Mouse (Mus musculus) cerebellum, adult 2 months (tissue): ENCODE results near the gene Chd1l. TPM values are rescaled to one million over a fixed set of nuclear protein-coding genes. Genes with fewer than 3 reads are reported as not detected.

ENCODE experiments used
- DNase-seq, 2 experiments: peaks; one replicate each; pipeline ENCODE4 v3.0.0; 2021
- H3K27ac ChIP-seq: fragments of 200-500 bp; 2 replicates; pipeline ENCODE4 v1.5.1; 2012; ENCODE audit warnings: low read length, control low read depth, inconsistent platforms; ENCODE audit not compliant: insufficient read depth
- H3K27me3 ChIP-seq: fragments of 200-500 bp; 2 replicates; pipeline ENCODE4 v1.6.1; 2012; ENCODE audit warnings: inconsistent platforms, mild to moderate bottlenecking, low read length, moderate library complexity; ENCODE audit not compliant: control insufficient read depth, insufficient read depth
- H3K4me1 ChIP-seq: fragments of 200-500 bp; 2 replicates; pipeline ENCODE4 v1.6.1; 2011; ENCODE audit warnings: low read length; ENCODE audit not compliant: control insufficient read depth, insufficient read depth
- H3K4me3 ChIP-seq: fragments of 200-500 bp; replicated peaks from 2 replicates; pipeline ENCODE3; 2011; ENCODE audit warnings: mild to moderate bottlenecking, low read depth, low read length, control low read depth; ENCODE audit not compliant: insufficient read depth
- CTCF ChIP-seq: fragments of 200-500 bp; IDR thresholded peaks from 2 replicates; pipeline ENCODE4 v1.5.1; 2011; ENCODE audit warnings: low read depth, mild to moderate bottlenecking, control low read depth, low read length, moderate library complexity, borderline replicate concordance; ENCODE audit not compliant: insufficient read depth
- POLR2A ChIP-seq: fragments of 200-500 bp; IDR thresholded peaks from 2 replicates; pipeline ENCODE4 v1.6.1; 2011; ENCODE audit warnings: low read length, control low read depth, borderline replicate concordance; ENCODE audit not compliant: insufficient read depth
- WGBS: fragments of 180-500 bp; shearing (Covaris S2); methylation state at CpG from one replicate; pipeline ENCODE4 v1.1.7; 2018; 5-methylcytosine and 5-hydroxymethylcytosine counted together
- polyA plus RNA-seq: library from polyadenylated mRNA; depleted of rRNA; stranded (reverse); fragments of >200 nt; gene quantifications from 2 replicates; pipeline ENCODE4 v1.2.3, GENCODE M21; 2012

Chd1l gene
- polyA plus RNA-seq, 1 experiment, result 7.6 TPM

- no peak for DNase-seq
- WGBS, result 75% methylated on average over 6 of the region's 6 CpGs
- Histone ChIP-seq H3K4me3 (no peak overlapping the region), H3K27me3 (no peaks in the 10 kb centered on the region), H3K27ac (no peak overlapping the region), H3K4me1 (no peaks in the 10 kb centered on the region)
- TF ChIP-seq POLR2A (no peak), CTCF (no peak)
These were observed 39.5 kb upstream of the Chd1l start for GRCm38 (mm10) chr3:97649469-97649868.

- Histone ChIP-seq H3K4me1 (no peaks in the 10 kb centered on the region), H3K27me3 (no peaks in the 10 kb centered on the region), H3K27ac (no peak overlapping the region), H3K4me3 (no peak overlapping the region)
- TF ChIP-seq POLR2A (no peak), CTCF (no peak)
- no peak for DNase-seq
- WGBS, result 77% methylated on average over 3 of the region's 3 CpGs
These were observed 39.0 kb upstream of the Chd1l start for GRCm38 (mm10) chr3:97649022-97649421.

GRCm38 (mm10) chr3:97648518-97648917, 38.5 kb upstream of the Chd1l start:
- Histone ChIP-seq H3K4me1 (no peaks in the 10 kb centered on the region), H3K27ac (no peak overlapping the region), H3K27me3 (no peaks in the 10 kb centered on the region), H3K4me3 (no peak overlapping the region)
- DNase-seq, result no peak
- no peak for TF ChIP-seq POLR2A
- no peak for TF ChIP-seq CTCF
- 28% methylated on average over 1 of the region's 1 CpGs for WGBS

- no peak for TF ChIP-seq CTCF
- no peak for TF ChIP-seq POLR2A
- DNase-seq, result no peak
- Histone ChIP-seq H3K27ac (no peak overlapping the region), H3K27me3 (no peaks in the 10 kb centered on the region), H3K4me1 (no peaks in the 10 kb centered on the region), H3K4me3 (no peak overlapping the region)
- WGBS, result 89% methylated on average over 9 of the region's 9 CpGs
These were observed 32.0 kb upstream of the Chd1l start for GRCm38 (mm10) chr3:97642001-97642400.

GRCm38 (mm10) chr3:97641396-97641795, 31.4 kb upstream of the Chd1l start:
- TF ChIP-seq CTCF, result no peak
- Histone ChIP-seq H3K27ac (no peak overlapping the region), H3K27me3 (no peaks in the 10 kb centered on the region), H3K4me3 (no peak overlapping the region), H3K4me1 (no peaks in the 10 kb centered on the region)
- WGBS, result 83% methylated on average over 4 of the region's 4 CpGs
- DNase-seq, result no peak

- Histone ChIP-seq H3K4me1 (no peaks in the 10 kb centered on the region), H3K27ac (no peak overlapping the region), H3K4me3 (no peak overlapping the region), H3K27me3 (no peaks in the 10 kb centered on the region)
- no peak for DNase-seq
- WGBS, result 43% methylated on average over 3 of the region's 3 CpGs
- TF ChIP-seq POLR2A (no peak), CTCF (no peak)
These were observed 24.3 kb upstream of the Chd1l start for GRCm38 (mm10) chr3:97634288-97634761.

- H3K4me1 ChIP-seq, result no peaks in the 10 kb centered on the region
- WGBS, result 84% methylated on average over 4 of the region's 4 CpGs
- H3K27me3 ChIP-seq, result no peaks in the 10 kb centered on the region
- TF ChIP-seq CTCF (no peak), POLR2A (no peak)
- no peak overlapping the region for H3K4me3 ChIP-seq
- DNase-seq, result no peak
- H3K27ac ChIP-seq, result no peak overlapping the region
These were observed 23.5 kb upstream of the Chd1l start for GRCm38 (mm10) chr3:97633456-97633855.

- Histone ChIP-seq H3K27ac (no peak overlapping the region), H3K27me3 (no peaks in the 10 kb centered on the region), H3K4me3 (no peak overlapping the region), H3K4me1 (no peaks in the 10 kb centered on the region)
- 83% methylated on average over 8 of the region's 8 CpGs for WGBS
- TF ChIP-seq CTCF, result no peak
- TF ChIP-seq POLR2A, result no peak
- no peak for DNase-seq
These were observed 21.4 kb upstream of the Chd1l start for GRCm38 (mm10) chr3:97631258-97631860.

GRCm38 (mm10) chr3:97630746-97631145, 20.7 kb upstream of the Chd1l start:
- Histone ChIP-seq H3K4me3 (no peak overlapping the region), H3K27me3 (no peaks in the 10 kb centered on the region), H3K27ac (no peak overlapping the region), H3K4me1 (no peaks in the 10 kb centered on the region)
- DNase-seq, result no peak
- no peak for TF ChIP-seq CTCF
- 95% methylated on average over 4 of the region's 4 CpGs for WGBS
